Mouse (Mus musculus) liver, embryonic 11.5 days (tissue): ENCODE measurements around the gene Pole3. TPM values are rescaled to one million over a fixed set of nuclear protein-coding genes. Genes with fewer than 3 reads are reported as not detected.
A peak's percentile ranks its signal among the peaks of the same experiment; 100 is the strongest.

Experiments
- ATAC-seq: fragments of 200-750 bp; cut with Nextera tagmentation; replicated peaks from 2 replicates; pipeline ENCODE4 v1.8.0; 2017; ENCODE audit warnings: moderate number of reproducible peaks, mild to moderate bottlenecking, moderate TSS enrichment, moderate library complexity; ENCODE audit not compliant: low FRiP score
- DNase-seq: peaks from one replicate; pipeline ENCODE4 v3.0.0-alpha.2; 2017; ENCODE audit warnings: low spot score
- H3K27ac ChIP-seq: fragments of 300-500 bp; sonication (generic); 2 replicates; pipeline ENCODE4 v1.5.1; 2014; ENCODE audit warnings: mild to moderate bottlenecking, low read depth, low read length, control low read depth
- H3K27me3 ChIP-seq: fragments of 300-500 bp; sonication (generic); replicated peaks from 2 replicates; pipeline ENCODE4 v1.6.1; 2014; ENCODE audit warnings: low read length, mixed read lengths; ENCODE audit not compliant: control insufficient read depth, insufficient read depth
- H3K36me3 ChIP-seq: fragments of 300-500 bp; sonication (generic); 2 replicates; pipeline ENCODE4 v1.6.1; 2014; ENCODE audit warnings: mild to moderate bottlenecking, low read length, moderate library complexity, mixed read lengths; ENCODE audit not compliant: control insufficient read depth, insufficient read depth
- H3K4me1 ChIP-seq: fragments of 300-500 bp; sonication (generic); replicated peaks from 2 replicates; pipeline ENCODE4 v1.6.1; 2014; ENCODE audit warnings: low read length, mixed read lengths; ENCODE audit not compliant: control insufficient read depth, insufficient read depth
- H3K4me2 ChIP-seq: fragments of 300-500 bp; sonication (generic); 2 replicates; pipeline ENCODE4 v1.6.1; 2014; ENCODE audit warnings: mild to moderate bottlenecking, control low read depth, moderate library complexity
- H3K4me3 ChIP-seq: fragments of 300-500 bp; sonication (generic); 2 replicates; pipeline ENCODE4 v1.5.1; 2014; ENCODE audit warnings: low read depth, low read length, control low read depth
- H3K9ac ChIP-seq: fragments of 300-500 bp; sonication (generic); 2 replicates; pipeline ENCODE4 v1.6.1; 2014; ENCODE audit warnings: low read depth, low read length, control low read depth
- H3K9me3 ChIP-seq: fragments of 300-500 bp; sonication (generic); 2 replicates; pipeline ENCODE4 v1.6.1; 2016; ENCODE audit warnings: low read length, inconsistent platforms, mixed read lengths; ENCODE audit not compliant: control insufficient read depth
- WGBS: fragments of 180-500 bp; shearing (Covaris S2); extraction: QIAGEN DNeasy Blood & Tissue Kit; methylation state at CpG from one replicate; pipeline ENCODE4 v1.1.7; 2014; 5-methylcytosine and 5-hydroxymethylcytosine counted together
- polyA plus RNA-seq: library from polyadenylated mRNA; unstranded; fragments of >200 nt; fragmentation: Nextera tagmentation; extraction: Ambion mirVana; gene quantifications from 2 replicates; pipeline ENCODE4 v1.2.1, GENCODE M21; 2014

Pole3 gene
- polyA plus RNA-seq: 102 and 106 TPM in 2 replicates

DNA sequence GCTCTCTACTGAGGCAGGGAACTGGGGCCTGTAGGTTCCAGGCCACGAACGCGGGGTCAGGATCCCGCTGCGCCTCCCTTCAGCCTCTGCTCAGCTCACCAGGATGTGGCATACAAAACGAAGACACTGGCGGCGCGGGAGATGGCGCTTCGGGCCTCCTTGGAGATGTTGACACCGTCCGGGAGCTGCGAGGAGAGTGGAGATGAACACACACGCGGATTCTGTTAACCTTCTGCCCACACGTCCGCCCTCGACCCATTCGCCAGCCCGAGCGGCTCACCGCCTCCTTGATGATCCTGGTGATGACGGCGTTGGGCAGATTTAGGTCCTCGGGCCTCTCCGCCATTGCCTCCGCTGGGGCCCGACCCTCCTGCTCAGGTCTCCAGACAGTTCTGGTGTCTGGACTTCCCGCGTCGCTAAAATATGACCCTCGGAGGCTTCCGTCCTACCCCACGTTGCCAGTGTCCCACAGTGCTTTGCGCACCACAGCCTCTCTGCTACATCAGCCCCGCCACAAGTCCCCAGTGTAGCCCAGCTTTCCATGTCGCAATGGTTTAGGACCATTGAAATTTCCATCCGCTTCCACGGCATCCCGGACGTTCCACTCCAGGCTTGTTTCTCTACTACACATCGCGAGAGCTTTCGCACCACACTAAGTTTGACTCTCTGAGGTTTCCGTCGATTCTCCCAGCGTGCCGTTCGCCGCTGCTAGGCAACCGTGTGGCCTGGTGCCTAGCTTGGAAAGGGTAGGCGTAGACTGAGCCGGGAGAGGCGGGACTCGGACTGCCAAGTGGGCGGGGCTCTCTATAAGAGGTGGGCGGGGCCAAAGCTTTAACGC is at the start of gene Pole3, which contains the start of gene 4933430I17Rik:
Pole3 (minus strand) TSS at position 418 of the 838 bp plus-strand sequence.
4933430I17Rik (plus strand) TSS at position 719 of the 838 bp plus-strand sequence.
- ATAC-seq (peak; percentile 95), DNase-seq (peak; percentile 92)
- H3K4me1 ChIP-seq: peaks cover 6% of the 10 kb centered on the region
- peak within 1 kb of the TSS; percentile 76 for H3K4me2 ChIP-seq
- peak within 1 kb of the TSS; percentile 90 for H3K9ac ChIP-seq
- H3K27ac ChIP-seq: peak within 1 kb of the TSS; percentile 49
- no peaks in the 10 kb centered on the region for H3K9me3 ChIP-seq
- H3K4me3 ChIP-seq: peak within 1 kb of the TSS; percentile 82
- no peaks in the 10 kb centered on the region for H3K27me3 ChIP-seq
- under 1% methylated on average over 59 of the region's 59 CpGs for WGBS
- H3K36me3 ChIP-seq: peaks cover 11% of the 10 kb centered on the region

DNA sequence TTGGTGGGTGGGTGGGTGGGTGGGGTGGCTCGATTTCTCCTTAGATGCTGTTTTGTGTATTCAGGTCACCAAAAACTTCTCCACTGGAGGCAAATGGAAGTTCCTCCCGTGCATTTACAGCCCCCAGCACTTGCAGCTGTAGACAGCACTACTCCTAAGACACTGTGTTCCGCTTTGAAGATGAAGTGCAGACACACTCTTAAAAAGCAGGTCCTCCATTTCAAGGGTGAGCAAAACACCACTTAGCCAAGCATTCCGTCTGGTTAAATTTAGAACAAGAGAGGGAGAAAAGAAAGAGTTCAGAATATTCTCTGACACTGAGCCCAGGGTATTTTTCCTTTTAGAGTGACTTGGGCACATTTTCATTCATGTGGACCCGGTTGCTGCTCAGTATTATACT is 45.2 kb upstream of the Pole3 start:
- no peaks in the 10 kb centered on the region for H3K4me1 ChIP-seq
- no peak overlapping the region for H3K4me3 ChIP-seq
- no peak overlapping the region for H3K9ac ChIP-seq
- WGBS: 67% methylated on average over 5 of the region's 5 CpGs
- no peaks in the 10 kb centered on the region for H3K27me3 ChIP-seq
- no peaks in the 10 kb centered on the region for H3K36me3 ChIP-seq
- DNase-seq (no peak), ATAC-seq (no peak)
- no peak overlapping the region for H3K4me2 ChIP-seq
- H3K27ac ChIP-seq: no peak overlapping the region
- H3K9me3 ChIP-seq: no peaks in the 10 kb centered on the region

DNA sequence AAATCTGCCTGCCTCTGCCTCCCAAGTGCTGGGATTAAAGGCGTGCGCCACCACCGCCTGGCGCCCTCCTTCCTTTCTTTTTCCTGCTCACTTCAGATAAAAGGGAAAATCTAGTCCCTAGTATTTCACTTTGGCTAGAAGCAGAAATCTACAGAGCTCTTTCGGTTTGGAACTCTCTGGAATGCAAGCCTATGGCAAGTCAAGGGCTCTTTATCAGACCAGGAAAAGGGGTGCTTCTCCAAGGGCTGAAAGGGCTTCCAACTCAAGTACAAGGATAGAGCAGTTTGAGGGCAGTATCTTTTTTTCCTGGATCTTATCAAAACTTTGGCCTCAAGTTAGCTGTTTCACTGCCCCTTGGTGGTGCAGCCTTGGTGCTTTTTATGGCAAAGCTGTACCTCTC is 44.7 kb upstream of the Pole3 start:
- Histone ChIP-seq H3K4me1 (no peaks in the 10 kb centered on the region), H3K4me3 (no peak overlapping the region), H3K27ac (no peak overlapping the region), H3K27me3 (no peaks in the 10 kb centered on the region), H3K9ac (no peak overlapping the region), H3K4me2 (no peak overlapping the region), H3K36me3 (no peaks in the 10 kb centered on the region), H3K9me3 (no peaks in the 10 kb centered on the region)
- ATAC-seq (no peak), DNase-seq (no peak)
- 87% methylated on average over 5 of the region's 5 CpGs for WGBS

DNA sequence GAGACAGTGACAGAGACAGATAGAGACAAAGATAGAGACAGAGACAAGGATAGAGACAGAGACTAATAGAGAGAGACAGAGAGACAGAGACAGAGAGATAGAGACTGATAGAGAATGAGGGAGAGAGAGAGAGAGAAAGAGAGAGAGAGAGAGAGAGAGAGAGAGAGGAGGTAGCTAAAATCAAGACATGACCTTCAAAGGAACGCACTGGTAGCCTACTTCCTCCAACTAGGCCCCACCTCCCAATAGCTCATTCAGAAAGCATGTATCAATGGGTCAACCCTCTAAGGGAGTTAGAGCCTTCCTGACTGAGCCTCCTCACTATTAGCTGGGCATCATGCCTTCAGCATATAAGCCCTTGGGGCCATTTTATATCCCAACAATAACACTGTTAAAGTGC is 43.5 kb upstream of the Pole3 start:
- H3K27ac ChIP-seq: no peak overlapping the region

DNA sequence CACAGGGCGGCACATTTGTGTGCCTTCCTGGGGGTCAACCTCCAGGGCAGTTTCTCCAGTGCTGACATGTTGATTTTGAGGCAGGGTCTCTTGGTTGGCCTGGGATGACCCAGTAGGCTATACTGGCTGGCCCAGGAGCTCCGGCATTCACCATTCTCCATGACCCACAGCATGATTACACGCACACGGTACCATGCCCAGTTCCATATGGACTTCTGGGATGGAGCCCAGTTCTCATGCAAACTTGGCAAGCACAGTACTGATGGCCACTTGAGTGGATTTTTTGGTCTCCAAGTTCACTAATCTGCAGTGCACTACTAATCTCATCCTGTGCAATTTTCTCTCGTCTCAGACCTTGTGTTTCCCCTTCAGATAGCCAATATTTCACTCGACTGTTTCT is 42.8 kb upstream of the Pole3 start:
- H3K4me1 ChIP-seq: no peaks in the 10 kb centered on the region
- no peak overlapping the region for H3K4me3 ChIP-seq
- 85% methylated on average over 6 of the region's 6 CpGs for WGBS
- no peaks in the 10 kb centered on the region for H3K27me3 ChIP-seq
- no peak overlapping the region for H3K4me2 ChIP-seq
- no peaks in the 10 kb centered on the region for H3K36me3 ChIP-seq
- no peak overlapping the region for H3K9ac ChIP-seq
- H3K9me3 ChIP-seq: no peaks in the 10 kb centered on the region
- H3K27ac ChIP-seq: no peak overlapping the region
- no peak for DNase-seq
- ATAC-seq: no peak

More for the DNA sequence above, 43.5 kb upstream of the Pole3 start:
- no peaks in the 10 kb centered on the region for H3K4me1 ChIP-seq
- no peaks in the 10 kb centered on the region for H3K36me3 ChIP-seq
- no peak overlapping the region for H3K4me3 ChIP-seq
- no peaks in the 10 kb centered on the region for H3K27me3 ChIP-seq
- no peak overlapping the region for H3K4me2 ChIP-seq
- ATAC-seq (no peak), DNase-seq (no peak)
- no peak overlapping the region for H3K9ac ChIP-seq
- 73% methylated on average over 1 of the region's 1 CpGs for WGBS
- H3K9me3 ChIP-seq: no peaks in the 10 kb centered on the region

DNA sequence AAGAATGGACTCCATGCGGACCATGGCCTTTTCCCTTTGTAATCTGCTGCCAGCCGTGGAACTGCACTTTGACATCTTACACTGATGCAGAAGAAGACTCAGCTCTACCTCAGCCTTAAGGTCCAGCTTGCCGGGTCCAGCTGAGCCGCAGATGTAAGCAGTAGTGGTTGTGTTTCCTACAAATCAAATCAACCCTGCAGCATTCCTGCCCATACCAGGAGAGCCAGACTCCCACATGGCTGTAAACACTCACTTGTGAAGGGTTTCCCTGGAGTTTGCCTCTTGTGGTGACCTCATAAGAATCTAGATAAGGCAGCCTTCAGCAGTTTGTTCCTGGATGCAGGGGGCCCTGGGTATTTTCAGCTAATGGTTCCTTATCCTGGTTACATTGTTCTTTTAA is 41.7 kb upstream of the Pole3 start:
- Histone ChIP-seq H3K9me3 (no peaks in the 10 kb centered on the region), H3K4me2 (no peak overlapping the region), H3K4me3 (no peak overlapping the region), H3K27ac (no peak overlapping the region), H3K9ac (no peak overlapping the region), H3K27me3 (no peaks in the 10 kb centered on the region), H3K4me1 (no peaks in the 10 kb centered on the region), H3K36me3 (no peaks in the 10 kb centered on the region)
- WGBS: 67% methylated on average over 4 of the region's 4 CpGs
- DNase-seq: no peak
- ATAC-seq: no peak

DNA sequence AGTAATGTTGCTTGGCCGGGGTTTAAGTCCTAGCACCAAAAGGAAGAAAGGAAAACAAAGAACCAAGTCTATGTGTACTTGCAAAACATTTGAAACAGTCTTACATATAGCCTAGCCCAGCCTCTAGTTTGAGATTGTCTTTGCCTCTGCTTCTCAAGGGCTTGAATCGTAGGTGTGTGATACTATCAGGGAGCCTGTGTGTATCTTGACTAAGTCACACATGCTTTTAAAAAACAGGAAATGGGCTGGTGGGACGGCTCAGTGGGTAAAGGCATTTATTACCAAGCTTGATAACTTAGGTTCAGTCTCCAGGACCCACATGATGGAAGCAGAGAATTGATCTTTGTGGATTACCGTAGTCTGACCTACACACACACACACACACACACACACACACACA is 37.1 kb upstream of the Pole3 start:
- H3K9me3 ChIP-seq: no peaks in the 10 kb centered on the region
- ATAC-seq (no peak), DNase-seq (no peak)
- H3K4me2 ChIP-seq: no peak overlapping the region
- H3K4me1 ChIP-seq: no peaks in the 10 kb centered on the region
- H3K9ac ChIP-seq: no peak overlapping the region
- WGBS: 62% methylated on average over 4 of the region's 4 CpGs
- no peaks in the 10 kb centered on the region for H3K36me3 ChIP-seq
- H3K4me3 ChIP-seq: no peak overlapping the region
- H3K27me3 ChIP-seq: no peaks in the 10 kb centered on the region
- H3K27ac ChIP-seq: no peak overlapping the region

DNA sequence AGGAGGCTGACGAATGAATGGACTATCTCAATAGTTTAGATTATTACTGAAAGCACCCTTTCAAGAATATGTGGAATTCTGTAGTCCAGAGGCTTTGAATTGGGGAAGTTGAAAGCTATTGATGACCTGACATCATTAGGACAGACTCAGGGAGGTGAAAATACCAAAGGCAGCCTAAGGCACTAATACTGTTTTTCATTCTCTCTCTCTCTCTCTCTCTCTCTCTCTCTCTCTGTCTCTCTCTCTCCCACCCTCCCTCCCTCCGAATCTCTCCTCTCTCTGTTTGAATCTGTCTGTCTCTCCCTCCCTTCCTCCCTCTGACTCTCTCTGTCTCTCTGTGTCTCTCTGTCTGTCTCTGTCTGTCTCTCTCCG is 36.7 kb upstream of the Pole3 start:
- Histone ChIP-seq H3K4me3 (no peak overlapping the region), H3K27me3 (no peaks in the 10 kb centered on the region), H3K4me1 (no peaks in the 10 kb centered on the region), H3K9me3 (no peaks in the 10 kb centered on the region), H3K9ac (no peak overlapping the region), H3K4me2 (no peak overlapping the region), H3K27ac (no peak overlapping the region), H3K36me3 (no peaks in the 10 kb centered on the region)
- ATAC-seq (no peak), DNase-seq (no peak)
- 54% methylated on average over 3 of the region's 3 CpGs for WGBS
